Mouse (Mus musculus) kidney, adult 2 months (tissue): ENCODE results near the gene Trip11. TPM values are rescaled to one million over a fixed set of nuclear protein-coding genes. Genes with fewer than 3 reads are reported as not detected.

ENCODE experiments used
- DNase-seq: peaks from one replicate; pipeline ENCODE4 v3.0.0; 2021
- H3K27ac ChIP-seq: fragments of 200-500 bp; 2 replicates; pipeline ENCODE4 v1.5.1; 2012; ENCODE audit warnings: low read depth, low read length, control low read depth, inconsistent platforms; ENCODE audit not compliant: insufficient read depth
- H3K27me3 ChIP-seq: fragments of 200-500 bp; replicated peaks from 2 replicates; pipeline ENCODE4 v1.6.1; 2012; ENCODE audit warnings: mild to moderate bottlenecking, moderate library complexity, low read length, inconsistent platforms; ENCODE audit not compliant: control insufficient read depth, insufficient read depth
- H3K36me3 ChIP-seq: fragments of 200-500 bp; 2 replicates; pipeline ENCODE4 v1.6.1; 2012; ENCODE audit warnings: mild to moderate bottlenecking, moderate library complexity, low read length, inconsistent platforms; ENCODE audit not compliant: control insufficient read depth, insufficient read depth
- H3K4me1 ChIP-seq: fragments of 200-500 bp; 2 replicates; pipeline ENCODE4 v1.6.1; 2011; ENCODE audit warnings: low read length; ENCODE audit not compliant: control insufficient read depth, insufficient read depth
- H3K4me3 ChIP-seq: fragments of 200-500 bp; 2 replicates; pipeline ENCODE4 v1.5.1; 2011; ENCODE audit warnings: mild to moderate bottlenecking, low read depth, low read length, control low read depth; ENCODE audit not compliant: insufficient read depth
- CTCF ChIP-seq: fragments of 200-500 bp; conservative IDR thresholded peaks from 2 replicates; pipeline ENCODE4 v1.5.1; 2011; ENCODE audit warnings: low read depth, mild to moderate bottlenecking, control low read depth, low read length, moderate library complexity, mixed read lengths; ENCODE audit not compliant: insufficient read depth, insufficient read length
- POLR2A ChIP-seq: fragments of 200-500 bp; IDR thresholded peaks from one replicate; pipeline ENCODE4 v1.6.1; 2011; ENCODE audit warnings: low read depth, low read length, control low read depth
- WGBS: fragments of 180-500 bp; shearing (Covaris S2); methylation state at CpG from one replicate; pipeline ENCODE4 v1.1.7; 2018; 5-methylcytosine and 5-hydroxymethylcytosine counted together
- polyA plus RNA-seq: library from polyadenylated mRNA; depleted of rRNA; stranded (reverse); fragments of >200 nt; gene quantifications from 2 replicates; pipeline ENCODE4 v1.2.3, GENCODE M21; 2012

Gene Trip11
- polyA plus RNA-seq, 1 experiment = 4.2 TPM

DNA sequence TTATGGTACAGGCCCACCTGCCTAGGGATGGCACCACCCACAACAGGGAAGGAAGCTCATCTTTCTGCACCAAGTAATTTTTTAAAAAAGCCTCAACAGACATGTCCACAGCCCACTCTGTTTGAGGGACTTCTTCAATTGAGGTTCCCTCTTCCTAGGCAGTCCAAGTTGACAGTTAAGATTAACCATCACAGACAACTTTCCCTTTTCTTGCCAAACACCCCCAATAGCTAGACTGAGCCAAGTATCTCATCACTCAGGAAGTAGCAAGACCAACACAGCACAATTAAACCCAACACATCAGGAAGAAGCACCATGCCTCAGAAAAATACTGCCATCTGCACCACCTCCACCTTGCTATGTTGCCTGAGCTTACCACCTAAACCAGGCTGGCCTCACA lies 4.1 kb upstream of the Trip11 start:
- TF ChIP-seq CTCF = no peak
- TF ChIP-seq POLR2A = no peak
- H3K4me3 ChIP-seq = no peak overlapping the region
- H3K27me3 ChIP-seq = no peaks in the 10 kb centered on the region
- peaks cover 1% of the 10 kb centered on the region; the same call in 1 of the 2 replicates for H3K36me3 ChIP-seq
- no peaks in the 10 kb centered on the region; the same call in 1 of the 2 replicates for H3K4me1 ChIP-seq
- no peak overlapping the region for H3K27ac ChIP-seq
- no peak for DNase-seq

DNA sequence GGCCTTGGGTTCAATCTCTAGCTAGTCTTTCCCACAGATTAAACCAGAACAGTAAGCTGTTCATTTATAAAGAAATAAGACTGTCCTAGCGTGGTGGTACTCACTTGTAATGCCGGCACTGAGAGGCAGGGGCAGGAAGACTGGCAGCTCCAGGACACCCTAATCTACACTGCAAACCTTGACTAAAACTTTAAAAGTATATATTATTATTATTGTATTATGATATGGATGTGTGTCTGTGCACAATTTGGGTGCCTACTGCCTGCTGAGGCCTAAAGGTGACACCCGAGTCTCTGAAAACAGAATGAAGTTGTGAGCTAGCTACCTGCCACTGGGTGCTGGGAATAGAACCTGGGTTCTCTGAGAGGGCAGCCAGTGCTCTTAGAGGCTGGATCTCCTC lies 1.7 kb downstream of the Trip11 start:
- Histone ChIP-seq H3K36me3 (no peaks in the 10 kb centered on the region), H3K4me1 (no peaks in the 10 kb centered on the region; the same call in 1 of the 2 replicates), H3K27me3 (no peaks in the 10 kb centered on the region), H3K4me3 (no peak overlapping the region), H3K27ac (no peak overlapping the region)
- WGBS = 86% methylated on average over 3 of the region's 3 CpGs
- TF ChIP-seq CTCF = no peak
- no peak for TF ChIP-seq POLR2A
- no peak for DNase-seq

DNA sequence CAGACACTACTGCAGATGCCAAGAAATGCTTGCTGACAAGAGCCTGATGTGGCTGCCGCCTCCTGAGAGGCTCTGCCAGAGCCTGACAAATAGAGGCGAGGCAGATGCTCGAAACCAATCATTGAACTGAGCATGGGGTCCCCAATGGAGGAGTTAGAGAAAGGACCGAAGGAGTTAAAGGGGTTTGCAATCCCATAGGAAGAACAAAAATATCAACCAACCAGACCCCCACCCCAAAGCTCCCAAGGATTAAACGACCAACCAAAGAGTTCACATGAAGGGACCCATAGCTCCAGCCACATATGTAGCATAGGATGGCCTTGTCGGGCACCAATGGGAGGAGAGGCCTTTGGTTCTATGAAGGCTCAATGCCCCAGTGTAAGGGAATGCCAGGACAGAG lies 2.7 kb downstream of the Trip11 start:
- no peak for DNase-seq
- Histone ChIP-seq H3K4me1 (no peaks in the 10 kb centered on the region; the same call in 1 of the 2 replicates), H3K27ac (no peak overlapping the region), H3K4me3 (no peak overlapping the region), H3K27me3 (no peaks in the 10 kb centered on the region), H3K36me3 (no peaks in the 10 kb centered on the region)
- WGBS = 95% methylated on average over 6 of the region's 6 CpGs
- TF ChIP-seq POLR2A (no peak), CTCF (no peak)

DNA sequence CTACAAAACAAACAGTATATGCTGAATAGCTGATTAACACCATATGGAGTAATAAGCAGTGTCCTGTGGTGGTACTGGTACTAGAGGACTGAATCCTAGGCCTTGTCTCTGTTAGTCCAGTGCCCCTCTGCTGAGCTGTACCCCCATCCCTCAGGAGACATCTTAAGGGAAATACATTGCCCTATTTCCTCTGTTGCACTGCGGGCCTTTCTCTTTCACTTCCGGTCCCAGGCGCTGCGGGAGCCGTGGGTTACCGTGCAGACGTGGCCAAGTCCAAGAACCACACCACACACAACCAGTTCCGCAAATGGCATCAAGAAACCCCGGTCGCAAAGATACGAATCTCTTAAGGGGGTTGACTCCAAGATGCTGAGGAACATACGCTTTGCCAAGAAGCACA lies 7.2 kb downstream of the Trip11 start:
- H3K4me3 ChIP-seq = no peak overlapping the region
- DNase-seq = no peak
- no peaks in the 10 kb centered on the region for H3K4me1 ChIP-seq
- no peak overlapping the region for H3K27ac ChIP-seq
- WGBS = 94% methylated on average over 12 of the region's 12 CpGs
- no peak for TF ChIP-seq POLR2A
- TF ChIP-seq CTCF = no peak
- H3K27me3 ChIP-seq = no peaks in the 10 kb centered on the region
- no peaks in the 10 kb centered on the region; the same call in 1 of the 2 replicates for H3K36me3 ChIP-seq

DNA sequence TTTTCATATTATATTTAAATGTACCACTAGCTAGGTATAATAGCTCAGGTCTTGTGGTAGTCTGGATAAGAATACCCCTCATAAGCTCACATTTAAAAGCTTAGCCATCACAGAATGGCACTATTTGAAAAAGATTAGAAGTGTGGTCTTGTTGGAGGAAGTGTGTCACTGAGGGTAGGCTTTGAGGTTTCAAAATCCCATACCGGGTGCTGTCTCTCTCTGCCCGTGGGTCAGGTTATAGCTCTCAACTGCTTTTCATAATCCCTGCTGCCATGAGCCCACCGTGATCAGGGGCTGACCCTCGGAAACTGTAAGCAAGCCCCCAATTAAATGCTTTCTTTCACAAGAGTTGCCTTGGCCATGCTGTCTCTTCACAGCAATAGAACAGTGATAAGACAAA lies 8.2 kb downstream of the Trip11 start:
- 90% methylated on average over 4 of the region's 4 CpGs for WGBS
- TF ChIP-seq CTCF (no peak), POLR2A (no peak)
- H3K27me3 ChIP-seq = no peaks in the 10 kb centered on the region
- H3K27ac ChIP-seq = no peak overlapping the region
- H3K4me1 ChIP-seq = no peaks in the 10 kb centered on the region
- DNase-seq = no peak
- H3K4me3 ChIP-seq = no peak overlapping the region
- H3K36me3 ChIP-seq = no peaks in the 10 kb centered on the region; the same call in 1 of the 2 replicates

DNA sequence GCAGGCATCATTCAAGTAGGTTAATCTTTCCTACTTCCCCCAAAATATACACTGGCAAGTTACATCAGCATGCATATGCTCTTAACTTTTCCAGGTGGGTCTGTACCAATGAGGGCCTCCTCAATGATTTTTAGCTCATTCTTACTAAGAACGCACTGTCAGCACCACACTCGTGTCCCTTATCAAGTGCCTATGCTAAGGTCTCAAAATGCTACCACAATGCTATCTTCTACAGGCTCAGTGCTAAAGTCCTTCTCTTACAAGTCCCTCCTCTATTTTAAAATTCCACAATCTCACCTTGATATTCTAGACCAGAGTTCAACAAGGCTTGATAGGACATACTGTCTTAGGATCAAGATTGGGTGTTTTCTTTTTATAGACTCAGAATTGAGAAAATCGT lies 8.9 kb downstream of the Trip11 start:
- no peak for DNase-seq
- Histone ChIP-seq H3K36me3 (no peaks in the 10 kb centered on the region; the same call in 1 of the 2 replicates), H3K27ac (no peak overlapping the region), H3K4me1 (no peaks in the 10 kb centered on the region), H3K4me3 (no peak overlapping the region), H3K27me3 (no peaks in the 10 kb centered on the region)
- TF ChIP-seq CTCF (no peak), POLR2A (no peak)
- 93% methylated on average over 3 of the region's 3 CpGs for WGBS

DNA sequence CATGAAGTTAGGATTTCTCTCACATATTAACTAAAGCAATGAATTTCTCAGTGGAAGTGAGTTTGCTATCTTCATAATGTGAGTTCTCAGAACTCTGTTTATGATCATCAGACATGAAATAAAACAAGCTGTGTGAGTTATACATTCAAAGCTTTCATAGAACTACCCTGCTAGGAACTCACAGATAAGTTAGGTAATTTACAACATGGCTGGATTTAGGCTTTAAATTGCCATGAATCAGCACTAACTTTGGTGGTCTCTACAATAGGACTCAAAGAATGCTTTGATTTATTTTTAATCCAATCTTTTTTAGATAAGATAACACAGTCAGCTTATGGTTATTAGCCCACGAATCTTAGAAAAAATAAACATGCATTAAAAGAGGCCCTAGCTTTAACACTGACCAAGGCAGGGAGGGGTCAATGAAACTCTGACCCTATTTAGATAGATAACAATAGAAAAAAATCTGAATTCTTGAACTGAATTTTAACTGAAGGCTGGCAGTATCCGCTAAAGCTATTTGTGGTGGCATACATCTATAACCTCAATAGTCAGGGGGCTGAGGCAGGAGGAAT lies 13.3 kb downstream of the Trip11 start:
- Histone ChIP-seq H3K27ac (no peak overlapping the region), H3K4me1 (no peaks in the 10 kb centered on the region), H3K4me3 (no peak overlapping the region), H3K36me3 (peaks cover 1% of the 10 kb centered on the region), H3K27me3 (no peaks in the 10 kb centered on the region)
- DNase-seq = no peak
- TF ChIP-seq POLR2A (no peak), CTCF (no peak)
- WGBS = 80% methylated on average over 2 of the region's 2 CpGs
